Mouse (Mus musculus): ENCODE data around the gene Hhipl1. TPM values are rescaled to one million over a fixed set of nuclear protein-coding genes. Genes with fewer than 3 reads are reported as not detected.

Gene Hhipl1
- polyA plus RNA-seq, 2 experiments, result 0.58 to 2.7 TPM

DNA sequence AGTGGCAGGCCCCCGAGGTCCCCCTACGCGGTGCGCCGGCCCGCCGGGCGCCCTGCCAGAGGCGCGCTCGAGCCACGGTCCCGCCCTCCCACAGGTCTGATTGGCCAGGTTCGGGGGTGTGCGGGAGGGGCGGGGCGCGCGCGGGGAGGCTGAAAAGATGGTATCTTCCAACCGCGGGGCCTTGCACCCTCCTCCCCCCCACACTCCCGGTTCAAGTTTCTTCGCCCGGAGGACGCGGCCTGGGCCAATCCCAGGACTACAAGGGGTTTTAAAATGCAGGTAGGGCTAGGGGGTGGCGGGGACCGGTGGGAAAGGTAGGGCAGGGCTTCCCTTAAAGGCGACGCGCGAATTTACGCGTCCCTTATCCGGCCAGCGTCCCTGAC is 30.6 kb upstream of the Hhipl1 start:
- Histone ChIP-seq H3K9me3 (ENCODE audit: control insufficient read depth, low read length) (no peaks in the 10 kb centered on the region), H3K9ac (ENCODE audit: low read depth, low read length, severe bottlenecking) (peak overlapping the region; percentile 65), H3K27me3 (ENCODE audit: control insufficient read depth, insufficient read depth, low read length) (no peaks in the 10 kb centered on the region), H3K4me3 (replicated peaks; ENCODE audit: low read length) (peak overlapping the region; percentile 71), H3K4me2 (replicated peaks; ENCODE audit: low read depth, low read length, severe bottlenecking) (peak overlapping the region; percentile 78), H3K4me1 (ENCODE audit: control insufficient read depth, insufficient read depth, low read length) (peaks cover 49% of the 10 kb centered on the region), H3K27ac (replicated peaks; ENCODE audit: low read depth, low read length) (peak overlapping the region; percentile 82), H3K36me3 (ENCODE audit: control insufficient read depth, insufficient read depth, low read length) (no peaks in the 10 kb centered on the region)
- DNase-seq (ENCODE audit: low spot score), result peak; percentile 96
- TF ChIP-seq POLR2A (IDR thresholded peaks at IDR 0.05; ENCODE audit: borderline replicate concordance, extremely low read depth, insufficient read depth, insufficient read length), result no peak
- ATAC-seq (ENCODE audit: low FRiP score, low read depth), result peak; percentile 94
- 0% methylated on average over 17 of the region's 37 CpGs for WGBS

DNA sequence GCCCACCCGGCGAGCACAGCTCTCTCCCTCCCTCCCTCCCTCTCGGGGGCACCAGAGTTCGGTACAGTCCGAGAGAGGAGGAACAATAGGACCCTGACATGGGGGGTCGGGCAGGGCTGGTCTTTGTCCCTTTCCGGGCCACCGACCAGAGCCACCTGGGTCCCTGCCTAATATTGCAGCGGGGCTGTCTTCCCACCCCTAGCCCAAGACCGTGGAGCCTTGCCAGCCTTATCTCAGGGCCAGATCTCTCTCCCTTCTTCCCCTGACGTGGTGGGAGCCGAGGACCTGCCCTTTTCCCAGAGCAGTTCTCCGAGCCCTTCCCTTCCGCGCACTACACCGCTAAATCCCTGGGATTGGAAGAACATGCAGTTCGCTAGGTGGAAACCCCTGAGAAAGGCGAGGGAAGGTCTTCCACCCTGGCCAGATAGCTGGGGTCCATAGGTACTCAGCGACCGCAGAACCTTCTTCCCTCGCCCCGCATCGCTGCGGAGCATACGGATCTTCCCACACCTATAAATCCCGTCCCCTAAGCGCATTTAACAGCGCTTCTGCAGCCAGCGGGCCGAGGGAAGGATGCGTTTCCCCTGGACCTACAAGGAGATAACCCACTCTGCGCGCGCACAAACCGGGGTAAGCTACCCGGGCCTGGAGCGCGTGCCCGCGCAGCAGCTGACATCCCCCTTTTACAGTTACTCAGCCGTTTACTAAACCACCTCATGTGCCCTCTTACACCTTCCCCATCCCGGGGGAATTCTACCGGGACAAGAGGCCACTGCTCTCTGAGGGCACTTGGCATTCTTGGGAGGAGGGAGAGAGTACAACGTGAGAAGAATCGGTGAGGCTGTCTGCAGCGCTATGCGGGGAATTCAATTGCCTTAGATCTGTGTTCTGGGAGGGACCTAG is 29.9 kb upstream of the Hhipl1 start:
- DNase-seq (ENCODE audit: low spot score), result peak; percentile 23
- no peak for TF ChIP-seq POLR2A (IDR thresholded peaks at IDR 0.05; ENCODE audit: borderline replicate concordance, extremely low read depth, insufficient read depth, insufficient read length)
- peak overlapping the region; percentile 71 for H3K4me3 ChIP-seq (replicated peaks; ENCODE audit: low read length)
- no peaks in the 10 kb centered on the region for H3K27me3 ChIP-seq (ENCODE audit: control insufficient read depth, insufficient read depth, low read length)
- peaks cover 49% of the 10 kb centered on the region for H3K4me1 ChIP-seq (ENCODE audit: control insufficient read depth, insufficient read depth, low read length)
- H3K9ac ChIP-seq (ENCODE audit: low read depth, low read length, severe bottlenecking), result peak overlapping the region; percentile 65
- WGBS, result under 1% methylated on average over 47 of the region's 47 CpGs
- H3K9me3 ChIP-seq (ENCODE audit: control insufficient read depth, low read length), result no peaks in the 10 kb centered on the region
- H3K27ac ChIP-seq (replicated peaks; ENCODE audit: low read depth, low read length), result peak overlapping the region; percentile 82
- no peak for ATAC-seq (ENCODE audit: low FRiP score, low read depth)
- no peaks in the 10 kb centered on the region for H3K36me3 ChIP-seq (ENCODE audit: control insufficient read depth, insufficient read depth, low read length)
- H3K4me2 ChIP-seq (replicated peaks; ENCODE audit: low read depth, low read length, severe bottlenecking), result peak overlapping the region; percentile 78

DNA sequence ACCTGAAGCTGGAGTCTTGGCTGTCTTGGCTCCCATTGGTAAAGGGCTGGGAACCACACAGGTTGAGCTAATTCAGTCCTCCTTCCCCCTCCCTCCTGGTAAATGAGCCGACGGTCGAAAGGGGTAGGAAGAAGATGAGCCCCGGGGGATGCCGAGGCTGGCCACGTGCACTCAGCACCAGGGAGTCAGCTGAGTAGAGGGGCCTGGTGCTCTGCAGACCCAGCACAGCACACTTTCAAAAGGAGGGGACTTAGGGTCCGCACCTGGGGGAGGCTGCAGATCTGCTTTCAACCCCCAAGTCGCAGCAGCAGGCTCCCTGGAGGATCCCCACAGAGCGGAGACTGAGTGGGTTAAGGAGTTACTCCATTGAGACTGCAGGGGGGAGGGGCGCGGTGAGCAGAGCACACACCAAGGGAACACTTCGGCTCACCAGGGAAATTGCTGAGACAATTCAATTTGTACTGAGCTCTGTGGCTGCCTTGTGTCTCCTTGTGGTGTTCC is 28.7 kb upstream of the Hhipl1 start:
- 5% methylated on average over 12 of the region's 12 CpGs for WGBS
- TF ChIP-seq POLR2A (IDR thresholded peaks at IDR 0.05; ENCODE audit: borderline replicate concordance, extremely low read depth, insufficient read depth, insufficient read length), result no peak
- H3K4me3 ChIP-seq (replicated peaks; ENCODE audit: low read length), result no peak overlapping the region
- no peak overlapping the region for H3K27ac ChIP-seq (replicated peaks; ENCODE audit: low read depth, low read length)
- ATAC-seq (ENCODE audit: low FRiP score, low read depth) (no peak), DNase-seq (ENCODE audit: low spot score) (no peak)
- no peaks in the 10 kb centered on the region for H3K27me3 ChIP-seq (ENCODE audit: control insufficient read depth, insufficient read depth, low read length)
- peak overlapping the region; percentile 36 for H3K4me2 ChIP-seq (replicated peaks; ENCODE audit: low read depth, low read length, severe bottlenecking)
- peaks cover 40% of the 10 kb centered on the region for H3K4me1 ChIP-seq (ENCODE audit: control insufficient read depth, insufficient read depth, low read length)
- no peaks in the 10 kb centered on the region for H3K9me3 ChIP-seq (ENCODE audit: control insufficient read depth, low read length)
- no peaks in the 10 kb centered on the region for H3K36me3 ChIP-seq (ENCODE audit: control insufficient read depth, insufficient read depth, low read length)
- H3K9ac ChIP-seq (ENCODE audit: low read depth, low read length, severe bottlenecking), result no peak overlapping the region

DNA sequence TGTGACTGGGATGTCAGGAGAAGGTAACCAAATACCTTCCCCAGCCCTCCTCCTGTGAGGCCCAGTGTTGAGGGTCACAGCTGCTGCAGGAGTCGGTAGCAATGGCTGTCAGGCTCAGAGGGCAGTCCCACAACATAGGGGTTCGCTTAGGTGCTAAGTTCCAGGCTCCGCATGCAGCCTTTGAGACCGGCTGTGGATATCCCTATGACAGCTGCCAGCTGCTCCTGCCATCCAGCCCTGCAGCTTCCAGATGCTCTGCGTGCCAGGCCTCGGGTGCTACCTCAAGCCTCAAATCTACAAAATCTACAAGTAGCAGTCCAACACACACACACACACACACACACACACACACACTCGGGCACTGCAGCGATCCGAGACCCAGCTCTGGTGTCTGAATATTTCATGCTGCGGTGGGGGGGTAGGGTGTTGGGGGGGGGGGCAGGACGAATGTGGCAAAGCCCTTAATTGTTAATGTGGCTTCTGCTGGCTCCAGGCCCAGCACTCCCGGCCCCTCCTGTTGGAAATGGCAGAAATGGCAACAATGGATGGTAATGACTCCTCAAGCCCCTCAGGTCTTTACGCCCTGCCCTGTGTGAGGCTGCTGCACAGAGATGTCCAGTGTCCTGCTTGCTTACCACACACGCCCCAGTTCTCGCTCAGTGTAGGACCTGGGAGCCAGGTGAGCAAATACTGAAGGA is 27.7 kb upstream of the Hhipl1 start:
- H3K4me1 ChIP-seq (ENCODE audit: control insufficient read depth, insufficient read depth, low read length), result peaks cover 30% of the 10 kb centered on the region
- no peak overlapping the region for H3K27ac ChIP-seq (replicated peaks; ENCODE audit: low read depth, low read length)
- ATAC-seq (ENCODE audit: low FRiP score, low read depth), result no peak
- H3K4me3 ChIP-seq (replicated peaks; ENCODE audit: low read length), result no peak overlapping the region
- no peaks in the 10 kb centered on the region for H3K9me3 ChIP-seq (ENCODE audit: control insufficient read depth, low read length)
- no peak for TF ChIP-seq POLR2A (IDR thresholded peaks at IDR 0.05; ENCODE audit: borderline replicate concordance, extremely low read depth, insufficient read depth, insufficient read length)
- H3K36me3 ChIP-seq (ENCODE audit: control insufficient read depth, insufficient read depth, low read length), result no peaks in the 10 kb centered on the region
- H3K4me2 ChIP-seq (replicated peaks; ENCODE audit: low read depth, low read length, severe bottlenecking), result peak overlapping the region; percentile 36; the same call in 1 of the 2 replicates
- H3K27me3 ChIP-seq (ENCODE audit: control insufficient read depth, insufficient read depth, low read length), result no peaks in the 10 kb centered on the region
- H3K9ac ChIP-seq (ENCODE audit: low read depth, low read length, severe bottlenecking), result no peak overlapping the region
- DNase-seq (ENCODE audit: low spot score), result peak; percentile 35
- 30% methylated on average over 15 of the region's 15 CpGs for WGBS

GRCm38 (mm10) chr12:108284455-108285224 is 21.4 kb upstream of the Hhipl1 start:
- H3K4me2 ChIP-seq (replicated peaks; ENCODE audit: low read depth, low read length, severe bottlenecking), result no peak overlapping the region
- no peak overlapping the region for H3K4me3 ChIP-seq (replicated peaks; ENCODE audit: low read length)
- 38% methylated on average over 13 of the region's 14 CpGs for WGBS
- no peaks in the 10 kb centered on the region for H3K27me3 ChIP-seq (ENCODE audit: control insufficient read depth, insufficient read depth, low read length)
- H3K27ac ChIP-seq (replicated peaks; ENCODE audit: low read depth, low read length), result no peak overlapping the region
- H3K9me3 ChIP-seq (ENCODE audit: control insufficient read depth, low read length), result no peaks in the 10 kb centered on the region
- ATAC-seq (ENCODE audit: low FRiP score, low read depth) (no peak), DNase-seq (ENCODE audit: low spot score) (no peak)
- TF ChIP-seq POLR2A (IDR thresholded peaks at IDR 0.05; ENCODE audit: borderline replicate concordance, extremely low read depth, insufficient read depth, insufficient read length), result no peak
- H3K4me1 ChIP-seq (ENCODE audit: control insufficient read depth, insufficient read depth, low read length), result no peaks in the 10 kb centered on the region
- H3K36me3 ChIP-seq (ENCODE audit: control insufficient read depth, insufficient read depth, low read length), result no peaks in the 10 kb centered on the region
- H3K9ac ChIP-seq (ENCODE audit: low read depth, low read length, severe bottlenecking), result no peak overlapping the region
